Mouse (Mus musculus): ENCODE data around the gene Nradd.

The Nradd gene

DNA sequence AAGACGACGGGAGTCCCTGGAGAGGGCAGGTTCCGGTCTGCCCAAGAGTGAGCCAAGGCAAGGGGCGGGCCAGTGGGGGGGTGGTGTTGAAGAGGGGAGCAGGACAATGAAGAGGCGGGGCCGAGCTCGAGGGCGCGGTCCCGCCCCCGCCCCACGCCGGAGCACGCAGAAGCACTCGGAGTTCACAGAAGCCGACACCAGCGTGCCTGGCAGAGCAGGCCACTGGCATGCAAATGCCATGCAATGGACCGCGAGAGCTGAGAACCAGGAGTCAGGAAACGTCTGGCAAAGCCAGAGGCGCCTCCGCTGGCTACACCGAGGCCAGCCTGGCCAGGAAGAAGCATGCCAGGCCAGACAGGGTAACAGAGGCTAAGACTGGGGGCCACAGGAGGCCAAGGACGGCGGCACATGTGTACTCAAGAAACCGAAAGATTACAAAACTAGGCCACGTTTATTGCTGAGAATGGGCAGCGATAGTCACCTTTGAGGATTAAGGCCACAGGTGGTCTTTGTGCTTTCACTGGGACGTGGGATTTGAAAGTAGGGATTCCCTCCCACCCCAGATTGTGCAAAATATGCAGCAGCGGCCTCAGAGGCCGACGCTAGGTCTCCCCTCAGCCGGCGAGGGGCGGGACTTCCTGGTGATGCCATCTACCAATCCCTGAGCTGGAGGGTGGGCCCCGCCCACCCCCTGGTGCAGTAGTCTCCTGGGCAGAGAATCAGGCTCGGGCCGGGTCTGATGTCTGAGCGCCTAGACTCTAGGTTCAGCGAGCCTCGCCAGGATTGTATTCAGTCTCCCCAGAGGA, at the start of gene Nradd:
Gene Nradd, minus strand, starts transcription at position 92 of the 806 bp plus-strand sequence.
- DNase-seq, result peak; percentile 87

DNA sequence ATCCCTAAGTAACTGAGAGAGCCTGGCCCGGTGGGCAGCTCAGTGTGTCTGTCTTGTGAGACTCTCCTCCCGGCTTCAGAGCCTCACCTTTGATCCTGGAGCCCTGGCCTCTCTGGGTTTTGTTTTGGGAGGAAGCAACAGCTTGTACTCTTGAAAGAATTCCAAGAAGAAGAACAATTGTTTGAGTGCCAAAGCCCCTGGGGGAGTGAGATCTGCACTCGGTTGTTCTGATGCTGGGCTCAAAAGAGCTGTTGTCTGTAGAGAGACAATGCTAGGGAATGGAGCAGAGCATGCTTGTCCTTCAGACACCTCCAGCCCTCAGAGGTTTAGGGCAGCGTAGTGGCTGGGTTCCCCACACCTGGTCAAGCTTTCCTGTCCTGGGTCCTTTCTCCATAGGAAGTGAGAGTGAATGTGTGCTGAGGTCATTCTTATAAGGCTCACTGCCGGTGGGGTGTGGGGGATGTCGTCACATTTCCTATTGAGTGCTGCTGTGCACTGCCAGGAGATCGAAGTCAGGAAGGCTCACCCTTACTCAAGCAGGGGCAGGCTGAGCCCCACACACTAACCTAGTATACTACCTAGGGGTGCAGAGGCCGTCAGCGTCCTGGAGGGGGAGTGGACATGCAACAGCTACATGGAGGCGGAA, 49.0 kb upstream of the Nradd start:
- peak; percentile 54 for DNase-seq

DNA sequence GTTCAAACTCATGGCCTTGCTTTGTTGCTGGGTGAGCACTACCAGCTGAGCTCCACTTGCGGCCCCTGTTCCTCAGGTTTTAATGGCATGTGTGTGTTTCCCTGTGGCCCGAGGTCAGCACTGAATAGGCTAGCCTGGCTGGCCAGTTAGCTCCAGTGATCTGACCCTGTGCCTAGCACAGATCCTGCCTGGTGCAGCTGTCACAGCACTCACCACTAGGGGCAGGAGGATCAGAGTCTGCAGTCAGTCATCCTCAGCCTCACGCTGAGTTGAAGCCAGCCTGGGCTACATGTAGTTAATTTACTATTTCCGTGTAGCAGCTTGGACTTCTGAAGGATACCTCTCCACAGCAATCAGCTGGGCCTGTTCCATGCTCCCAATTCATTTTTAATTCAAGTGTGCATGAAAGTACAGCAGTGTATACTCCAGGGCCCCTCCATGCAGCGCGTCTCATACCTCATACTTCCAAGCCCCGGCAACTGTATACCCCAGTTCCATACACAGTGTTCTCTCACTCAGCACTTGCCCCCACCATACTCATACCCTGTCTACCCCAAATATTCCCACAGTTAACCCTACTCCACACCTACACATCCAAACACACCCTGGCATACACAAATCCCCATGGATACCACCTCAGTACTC, 48.3 kb upstream of the Nradd start:
- DNase-seq, result peak; percentile 55

DNA sequence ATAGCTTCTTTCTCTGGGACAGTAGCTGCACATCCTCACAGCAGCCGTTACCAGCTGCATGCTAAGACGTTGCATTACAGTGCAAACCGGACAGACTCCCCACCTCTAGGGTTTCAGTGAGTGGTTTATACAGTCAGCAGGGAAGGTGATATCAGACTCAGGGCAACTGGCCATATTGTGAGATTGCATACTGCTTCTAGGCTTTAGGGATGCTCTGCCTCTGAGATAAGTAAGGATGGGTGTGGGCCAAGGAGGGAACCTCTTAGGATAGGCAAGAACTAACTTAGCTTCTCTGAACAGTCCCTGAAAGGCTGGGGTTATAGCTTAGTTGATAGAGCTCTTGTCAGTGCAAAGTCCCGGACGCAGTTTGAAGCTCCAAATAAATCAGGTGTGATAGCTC, 45.5 kb upstream of the Nradd start:
- DNase-seq, result no peak

DNA sequence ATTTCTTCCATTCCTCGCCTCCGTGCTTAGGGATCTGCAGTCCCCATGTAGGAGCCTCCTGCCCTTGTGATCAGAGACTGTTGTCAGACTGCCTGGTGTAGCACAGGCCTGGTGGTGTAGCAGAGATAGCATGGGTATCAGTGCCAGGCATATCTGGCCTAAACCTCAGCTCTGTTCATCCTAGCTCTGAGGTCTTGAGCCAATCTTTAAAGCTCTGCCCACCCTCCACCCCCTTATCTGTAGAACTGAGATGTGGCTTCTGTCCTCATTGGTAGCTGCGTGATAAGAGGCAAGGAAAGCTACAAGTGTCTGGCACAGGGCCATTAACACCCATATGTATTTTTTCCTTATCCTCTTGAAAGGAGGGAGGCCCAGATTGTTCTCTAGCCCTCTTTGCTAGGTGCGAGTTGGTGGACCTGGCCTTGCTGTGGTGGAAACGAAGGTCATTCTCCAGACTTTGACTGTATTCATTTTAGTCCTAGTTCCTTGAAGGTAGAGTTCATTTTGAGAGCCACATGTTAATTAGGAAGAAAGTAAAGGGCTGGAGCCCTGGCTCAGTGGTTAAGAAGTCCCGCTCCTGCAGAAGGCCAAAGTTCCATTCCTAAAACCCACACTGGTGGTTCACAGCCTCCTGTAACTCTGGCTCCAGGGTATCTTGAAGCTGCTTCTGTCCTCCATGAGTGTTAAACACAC, 44.5 kb upstream of the Nradd start:
- DNase-seq, result no peak

DNA sequence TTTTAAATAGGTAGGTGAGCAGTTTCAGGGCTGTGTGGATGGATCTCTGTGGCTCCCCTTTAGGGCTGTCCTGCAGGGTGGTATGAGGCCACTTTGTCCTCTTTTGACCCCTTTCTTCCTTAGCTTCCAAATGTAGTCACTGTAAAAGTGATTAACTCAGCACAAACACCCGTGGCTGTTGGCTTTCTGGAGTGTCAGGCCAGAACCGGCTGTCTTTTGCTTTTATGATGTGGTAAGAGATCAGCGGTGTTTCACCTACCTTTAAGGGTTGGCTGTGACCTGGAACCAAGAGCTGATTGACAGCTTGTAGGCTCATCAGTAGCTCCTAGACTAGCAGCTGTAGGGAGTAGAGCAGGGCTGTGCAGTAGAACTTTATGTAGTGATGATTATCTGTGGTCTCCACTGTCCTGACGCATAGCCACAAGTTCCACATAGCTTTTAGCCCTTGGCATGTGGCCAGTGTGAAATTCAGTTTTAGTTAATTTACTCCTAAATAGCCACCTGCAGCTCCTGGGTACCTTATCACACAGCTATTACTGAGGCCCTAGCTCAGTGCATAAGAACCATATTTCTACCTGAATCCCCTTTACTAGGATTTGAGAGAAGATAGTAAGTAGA, 43.1 kb upstream of the Nradd start:
- DNase-seq, result no peak

DNA sequence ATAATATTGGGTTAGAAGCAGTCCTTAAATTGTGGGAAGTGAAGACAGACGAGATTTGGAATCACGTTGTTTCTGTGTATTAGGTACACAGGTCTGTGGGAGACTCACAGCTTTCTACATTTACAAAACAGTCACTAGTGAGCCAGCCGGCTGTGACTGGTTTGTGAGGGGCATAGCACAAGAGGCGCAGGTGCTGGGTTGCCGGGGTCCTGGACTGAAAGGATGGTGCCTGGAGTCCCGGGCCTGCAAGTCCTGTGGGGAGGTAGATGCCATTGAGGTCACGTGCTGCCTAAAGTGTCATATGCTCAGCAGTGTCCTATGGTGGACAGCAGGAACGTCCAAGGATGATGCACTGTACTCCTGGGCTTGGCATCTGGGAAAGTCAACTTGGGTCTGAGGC, 42.1 kb upstream of the Nradd start:
- DNase-seq, result no peak

DNA sequence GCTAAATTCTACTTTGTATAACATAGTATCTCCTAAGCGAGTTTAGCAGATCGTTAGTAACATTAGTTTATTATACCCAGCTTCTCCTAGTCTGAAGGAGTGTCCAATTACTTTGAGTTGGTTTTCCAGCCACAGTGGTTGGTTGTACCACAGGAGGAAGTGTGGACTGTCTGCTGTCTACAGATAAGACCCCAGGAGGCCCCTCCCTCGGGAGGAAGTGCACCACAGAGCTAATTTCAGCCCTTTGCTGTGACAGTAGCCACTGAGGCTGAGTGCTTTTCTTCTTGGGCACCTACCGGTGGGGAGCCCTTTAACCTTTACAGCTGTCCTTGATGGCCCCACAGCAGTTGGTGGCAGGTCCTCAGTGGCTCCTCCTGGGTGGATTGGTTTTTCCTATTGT, 41.7 kb upstream of the Nradd start:
- no peak for DNase-seq

DNA sequence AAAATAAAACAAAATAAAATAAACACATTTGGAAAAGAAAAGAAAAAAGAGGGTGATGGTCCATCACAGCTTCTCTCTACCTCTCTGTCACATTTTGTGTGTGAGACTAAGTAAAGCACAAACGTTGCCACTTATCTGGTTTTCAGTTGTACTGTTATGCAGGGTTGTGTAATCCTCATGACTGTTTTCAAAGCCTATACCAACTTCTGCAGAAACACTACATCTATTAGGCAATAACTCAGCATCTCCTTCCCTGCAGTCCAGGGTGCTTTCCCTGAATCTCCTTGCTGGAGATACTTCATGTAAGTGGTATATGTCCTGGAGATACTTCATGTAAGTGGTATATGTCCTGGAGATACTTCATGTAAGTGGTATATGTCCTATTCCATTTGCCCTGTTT, 38.6 kb upstream of the Nradd start:
- no peak for DNase-seq

DNA sequence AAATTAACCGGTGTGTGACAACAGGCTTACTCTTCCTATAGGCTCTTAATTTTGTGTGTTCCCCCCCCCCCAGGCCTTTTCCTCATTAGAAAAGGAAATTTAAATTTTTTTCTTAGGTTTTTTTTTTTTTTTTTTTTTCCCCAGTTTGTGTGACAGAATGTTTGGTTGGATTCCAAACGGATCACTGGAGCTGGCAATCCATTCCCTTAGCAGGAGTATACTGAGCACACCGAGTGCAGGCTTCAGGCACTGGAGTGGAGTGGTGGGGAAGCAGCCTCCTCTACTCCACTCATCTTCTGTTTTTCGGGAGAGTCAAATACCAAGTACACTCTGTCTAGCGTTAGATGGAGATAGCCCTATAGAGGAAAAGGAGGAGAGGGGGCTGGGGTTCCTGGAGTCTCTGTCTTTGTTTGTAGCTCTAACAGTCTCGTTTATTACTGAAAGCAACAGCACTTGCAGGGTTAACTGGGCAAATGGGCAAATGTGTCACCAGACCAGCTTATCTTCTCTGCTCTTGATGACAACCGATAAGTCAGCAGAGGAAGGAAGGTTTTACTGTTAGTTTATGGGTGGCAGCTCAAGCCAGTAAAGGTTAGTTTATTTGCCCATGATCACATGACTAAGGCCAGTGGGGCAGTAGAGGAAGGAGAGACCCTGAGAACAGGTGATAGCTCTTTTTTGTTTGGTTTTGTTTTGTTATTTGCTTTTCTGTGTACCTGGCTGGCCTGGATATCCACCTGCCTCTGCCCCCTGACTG, 36.8 kb upstream of the Nradd start:
- DNase-seq, result no peak

DNA sequence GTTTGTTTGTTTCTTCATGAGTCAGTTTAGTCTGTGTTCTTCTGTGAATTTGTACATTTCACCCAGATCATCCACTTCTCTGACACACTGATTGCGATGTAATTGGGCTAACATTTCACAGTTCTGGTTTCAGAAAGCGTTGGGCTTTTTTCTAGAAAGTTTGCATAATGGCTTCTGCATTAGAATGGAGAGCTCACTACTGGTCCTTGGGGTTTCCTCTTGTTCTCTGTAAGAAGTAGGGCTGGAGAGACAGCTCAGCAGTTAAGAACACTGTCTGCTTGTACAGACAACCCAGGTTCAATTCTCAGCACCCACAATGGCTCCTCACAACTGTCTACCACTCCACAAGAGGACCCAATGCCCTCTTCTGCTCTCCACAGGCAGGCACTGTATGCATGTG, 36.0 kb upstream of the Nradd start:
- no peak for DNase-seq

DNA sequence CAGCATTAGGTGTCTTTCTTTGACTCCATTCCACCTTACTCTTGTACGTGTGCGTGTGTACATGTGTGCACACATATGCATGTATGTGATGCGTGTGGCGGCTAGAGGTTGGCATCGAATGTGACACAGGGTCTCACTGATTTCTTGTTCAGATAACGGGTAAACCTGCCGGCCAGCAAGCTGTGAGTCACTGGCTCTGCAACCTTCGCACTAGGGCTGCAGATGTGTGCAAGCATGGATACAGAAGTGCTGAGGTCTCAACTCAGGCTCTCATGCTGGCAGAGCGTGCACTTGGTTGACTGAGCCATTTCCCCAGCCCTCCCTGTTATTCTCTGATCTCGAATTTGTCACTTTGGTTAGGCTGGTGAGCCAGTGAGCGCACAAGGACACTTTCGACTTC, 35.3 kb upstream of the Nradd start:
- DNase-seq, result no peak

DNA sequence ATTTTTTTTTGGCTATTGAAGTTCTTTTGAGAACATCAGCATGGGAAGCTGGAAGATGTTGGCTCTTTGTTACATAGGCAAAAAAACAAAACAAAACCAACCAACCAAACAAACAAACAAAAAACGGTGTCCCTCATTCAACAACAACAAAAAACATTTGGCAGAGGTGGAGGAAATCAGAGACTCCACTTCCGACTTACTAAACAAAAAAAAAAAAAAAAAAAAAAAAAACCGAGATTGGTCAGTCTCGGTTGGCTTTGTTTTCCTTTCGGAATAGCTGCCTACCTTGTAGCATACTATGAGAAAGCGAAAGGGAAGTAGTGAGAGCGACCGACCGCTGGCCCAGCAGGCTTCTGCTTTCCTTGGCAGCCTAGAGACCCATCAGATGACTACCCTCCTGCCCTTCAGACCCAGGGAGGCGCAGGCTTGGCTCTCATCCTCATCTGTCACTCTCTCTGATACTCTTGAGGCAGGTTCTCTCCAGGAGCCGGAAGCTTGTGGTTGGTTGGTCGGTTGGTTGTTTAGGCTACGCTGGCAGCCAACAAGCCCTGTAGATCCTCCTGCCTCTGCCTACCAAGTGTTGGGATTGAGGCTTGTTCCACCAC, 33.3 kb upstream of the Nradd start:
- no peak for DNase-seq

DNA sequence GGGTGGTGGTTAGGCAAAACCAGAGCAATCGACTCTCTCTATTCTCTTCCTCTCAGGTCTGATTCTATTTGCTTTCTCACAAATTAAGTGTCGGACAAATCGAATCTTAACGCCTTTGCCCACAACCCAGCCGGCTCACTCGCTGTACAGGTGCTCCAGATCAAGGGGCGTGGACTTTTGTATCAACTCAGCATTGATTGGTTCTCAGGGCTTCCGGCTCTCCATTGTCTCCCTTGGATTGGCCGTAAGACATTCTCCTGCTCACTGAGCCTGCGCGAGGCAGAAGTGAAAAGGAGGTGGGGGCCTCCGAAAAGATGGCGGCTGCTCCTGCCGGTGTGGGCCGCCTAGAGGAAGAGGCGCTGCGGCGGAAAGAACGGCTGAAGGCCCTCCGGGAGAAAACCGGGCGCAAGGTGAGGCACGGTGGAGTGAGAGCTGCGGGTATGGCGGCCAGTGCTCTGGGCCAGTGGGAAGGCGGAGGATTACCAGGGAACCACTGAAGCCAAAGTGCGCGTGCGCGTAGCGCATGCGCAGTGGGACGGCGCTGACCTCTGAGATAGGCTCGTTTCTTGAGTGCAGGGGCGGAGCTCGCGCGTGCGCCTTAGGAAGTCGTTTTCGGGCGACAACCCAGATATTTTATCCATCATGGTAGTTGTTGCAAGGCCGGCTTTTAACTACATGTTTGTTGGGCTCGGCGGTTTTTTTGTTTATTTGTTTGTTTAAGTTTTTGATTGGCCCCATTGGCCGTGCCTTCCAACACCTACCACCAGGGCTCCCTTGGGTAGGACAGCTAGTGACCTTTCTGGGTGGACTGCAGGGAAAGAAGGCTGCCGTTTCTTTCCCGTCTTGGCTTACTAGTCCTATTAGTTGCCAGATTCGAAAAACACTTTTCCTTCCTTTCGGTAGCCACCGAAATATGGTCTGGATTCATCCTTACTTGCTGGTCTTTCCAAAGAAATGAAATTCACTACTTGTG, 32.3 kb upstream of the Nradd start, which contains the start of gene Ccdc12:
Gene Ccdc12, plus strand, starts transcription at position 255 of the 973 bp plus-strand sequence.
- DNase-seq, result peak; percentile 97

DNA sequence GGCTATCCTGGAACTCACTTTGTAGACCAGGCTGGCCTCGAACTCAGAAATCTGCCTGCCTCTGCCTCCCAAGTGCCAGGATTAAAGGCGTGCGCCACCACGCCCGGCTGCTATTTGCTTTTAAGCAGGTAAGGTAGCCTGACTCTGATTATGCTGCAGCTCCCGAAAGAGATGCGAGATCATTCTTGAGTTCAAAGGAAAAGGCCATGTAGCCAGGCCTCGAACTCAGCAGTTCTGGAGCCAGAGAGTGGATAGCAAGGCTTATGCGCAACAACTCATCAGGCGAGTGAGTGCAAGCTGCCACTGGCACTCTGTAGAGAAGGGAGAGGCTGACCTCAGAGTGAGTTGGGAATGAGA, 31.4 kb upstream of the Nradd start:
- DNase-seq, result no peak

DNA sequence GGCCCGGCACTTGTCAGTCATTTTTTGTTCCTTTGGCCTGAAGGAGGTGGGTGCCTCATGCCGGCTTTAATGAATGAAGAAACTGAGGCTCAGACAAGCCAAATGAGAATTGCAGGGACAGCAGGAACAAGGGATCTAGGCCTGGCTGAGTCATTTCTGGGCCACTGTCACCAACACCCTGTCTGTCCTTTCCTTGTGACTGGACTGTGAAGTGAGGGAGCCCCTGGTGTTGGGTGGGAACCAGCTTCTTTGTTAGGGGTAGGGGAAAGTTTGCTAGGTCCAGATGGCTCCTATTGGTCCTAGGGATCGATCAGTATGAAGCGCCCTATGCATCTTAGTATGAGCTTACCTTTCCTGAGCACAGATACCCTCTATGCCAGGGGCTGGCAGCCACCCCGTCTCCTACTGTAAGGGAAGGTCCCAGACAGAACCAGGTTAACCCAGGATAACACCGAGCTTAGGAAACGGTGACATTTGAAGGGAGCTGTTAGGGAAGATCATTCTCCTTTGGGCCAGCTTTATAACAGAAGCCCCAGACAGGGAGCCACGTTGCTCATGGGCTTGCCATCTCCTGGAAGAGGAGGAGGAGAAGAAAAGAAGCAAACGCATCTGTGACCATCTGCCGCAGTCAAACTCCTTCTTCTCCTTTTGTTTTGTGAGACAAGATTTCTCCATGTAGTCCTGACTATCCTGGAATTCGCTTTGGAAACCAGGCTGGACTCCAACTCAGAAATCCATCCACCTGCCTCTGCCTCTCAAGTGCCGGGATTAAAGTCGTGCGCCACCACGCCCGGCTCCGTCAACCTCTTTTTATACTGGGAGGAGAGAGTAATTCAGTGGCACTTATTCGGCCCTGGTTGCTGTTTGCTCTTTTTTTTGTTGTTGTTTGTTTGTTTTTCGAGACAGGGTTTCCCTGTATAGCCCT, 30.7 kb upstream of the Nradd start:
- DNase-seq, result no peak

DNA sequence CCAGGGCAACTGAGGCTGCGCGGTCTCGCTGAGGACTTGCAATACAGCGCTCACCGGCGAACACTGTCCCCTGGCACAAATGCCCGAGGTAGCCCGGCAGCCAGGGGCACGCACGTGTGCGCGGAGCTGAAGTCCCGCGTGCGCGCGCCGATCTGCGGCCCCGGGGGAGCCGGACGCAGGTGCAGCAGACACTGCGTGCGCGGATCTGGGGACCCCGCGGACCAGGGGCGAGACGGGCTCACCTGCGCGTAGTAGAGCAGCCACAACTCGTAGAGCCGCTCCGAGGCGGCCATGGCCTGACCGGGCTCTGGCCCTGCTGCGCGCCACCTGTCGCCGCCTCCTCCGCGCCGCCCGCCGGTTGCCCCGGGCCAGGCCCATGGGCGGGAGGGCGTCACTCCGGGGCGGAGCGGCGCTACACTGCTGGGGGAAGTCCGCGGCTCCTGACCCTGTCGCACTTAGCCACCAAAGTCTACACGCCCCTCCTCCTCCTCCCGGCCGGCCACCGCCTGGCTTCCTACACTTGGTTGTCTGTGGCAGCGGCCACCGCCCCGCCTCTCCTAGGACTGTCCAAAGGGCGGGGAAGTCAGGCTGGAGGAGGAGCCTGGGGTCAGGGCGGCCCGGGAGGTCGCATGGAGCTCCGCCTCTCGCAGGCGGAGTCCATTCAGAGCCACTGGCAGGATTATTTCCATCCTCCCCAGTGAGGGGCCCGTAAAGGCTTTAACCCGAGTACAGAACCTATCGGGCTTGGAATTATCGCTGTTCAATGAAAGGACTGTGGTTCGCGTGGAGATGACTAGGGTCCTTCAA, 29.6 kb upstream of the Nradd start, which contains the start of gene Nbeal2:
Gene Nbeal2, minus strand, starts transcription at position 507 of the 807 bp plus-strand sequence.
- DNase-seq, result peak; percentile 85

DNA sequence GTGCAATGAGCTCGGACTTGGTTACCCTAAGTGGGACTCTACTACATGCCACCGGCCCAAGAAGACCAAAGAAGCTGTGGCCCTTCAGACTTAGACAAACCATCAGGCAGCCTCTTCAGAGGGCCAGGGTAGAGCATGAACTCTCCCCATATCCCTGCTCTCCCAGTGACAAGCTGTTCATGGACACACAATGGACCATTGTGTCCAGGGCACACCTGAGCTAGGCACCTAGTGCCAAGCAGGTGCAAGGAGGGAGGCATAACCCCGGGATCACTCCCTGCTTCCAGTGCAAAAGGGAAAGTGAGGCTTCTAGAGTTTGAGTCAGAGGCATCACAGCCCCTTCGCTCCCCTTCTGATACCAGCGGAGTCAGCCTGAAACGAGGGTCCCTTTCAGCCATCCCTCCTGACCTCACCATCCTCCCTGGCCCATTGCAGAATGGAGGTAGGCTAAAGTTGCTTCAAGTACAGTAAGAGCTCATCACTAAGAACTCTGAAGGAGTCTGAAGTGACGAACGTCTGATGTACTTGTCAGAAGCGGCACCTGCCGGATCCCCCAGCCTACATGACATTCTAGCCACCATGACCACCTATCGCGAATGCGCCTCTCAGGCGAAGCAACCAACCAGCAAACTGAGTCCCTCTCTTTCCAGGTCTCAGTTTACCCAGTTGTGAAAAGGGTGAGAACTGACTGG, 28.9 kb upstream of the Nradd start:
- no peak for DNase-seq

Measured in cerebellum, adult 11 months (tissue).